Comparison of ENCODE assay signal across 9 mouse cellular contexts in the genomic region with DNA sequence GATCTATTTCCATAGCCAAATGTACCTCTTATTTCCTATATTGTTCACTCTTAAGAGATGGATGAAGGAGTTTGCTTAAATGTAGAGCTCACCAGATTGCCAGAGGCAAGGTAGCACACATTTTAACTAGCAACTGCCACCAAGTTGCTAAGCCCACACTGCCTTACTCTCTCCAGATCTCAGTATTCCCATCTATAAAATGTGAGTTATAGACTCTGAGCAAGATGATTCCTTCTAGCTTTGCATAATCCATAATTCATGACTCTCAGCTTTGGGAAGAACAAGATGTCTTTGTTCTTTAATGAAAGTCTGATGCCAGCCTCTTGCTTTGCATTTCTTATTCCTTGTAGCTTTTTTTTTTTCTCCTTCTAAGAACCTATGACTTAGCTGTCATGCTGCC.
"Had no signal": no experiment of that assay in that cellular context is flagged by ENCODE, and none has a peak within 500 bp of the region (broad histone marks: within the 10 kb centered on the region; RNA-seq: fewer than 3 reads in every experiment).

No protein-coding gene starts in this region.

- H3K4me1 ChIP-seq: stomach, embryonic 15.5 days had no signal

- H3K4me3 ChIP-seq: limb, embryonic 13.5 days; midbrain, embryonic 13.5 days; stomach, embryonic 15.5 days had no signal

- H3K27ac ChIP-seq: limb, embryonic 13.5 days; liver, embryonic 14.5 days; midbrain, embryonic 13.5 days; stomach, embryonic 15.5 days had no signal

- H3K9me3 ChIP-seq: limb, embryonic 13.5 days; midbrain, embryonic 13.5 days; stomach, embryonic 15.5 days had no signal

- H3K36me3 ChIP-seq: limb, embryonic 13.5 days; midbrain, embryonic 13.5 days; stomach, embryonic 15.5 days had no signal

- DNase-seq: kidney, postnatal 10 days; left cerebral cortex, postnatal 4 days; lung, adult 18-20 months; right cerebral cortex, postnatal 14 days; thymus, postnatal 36 days had no signal

- H3K4me2 ChIP-seq: limb, embryonic 13.5 days; midbrain, embryonic 13.5 days; stomach, embryonic 15.5 days had no signal

- H3K9ac ChIP-seq: limb, embryonic 13.5 days; liver, embryonic 14.5 days; midbrain, embryonic 13.5 days; stomach, embryonic 15.5 days had no signal

- ATAC-seq: midbrain, embryonic 13.5 days had no signal

- H3K27me3 ChIP-seq: midbrain, embryonic 13.5 days; stomach, embryonic 15.5 days had no signal
